Mouse (Mus musculus): ENCODE data around the gene Minos1. TPM values are rescaled to one million over a fixed set of nuclear protein-coding genes. Genes with fewer than 3 reads are reported as not detected.

Minos1 gene
- polyA plus RNA-seq, 1 experiment from 2014 or later: 450 TPM

DNA sequence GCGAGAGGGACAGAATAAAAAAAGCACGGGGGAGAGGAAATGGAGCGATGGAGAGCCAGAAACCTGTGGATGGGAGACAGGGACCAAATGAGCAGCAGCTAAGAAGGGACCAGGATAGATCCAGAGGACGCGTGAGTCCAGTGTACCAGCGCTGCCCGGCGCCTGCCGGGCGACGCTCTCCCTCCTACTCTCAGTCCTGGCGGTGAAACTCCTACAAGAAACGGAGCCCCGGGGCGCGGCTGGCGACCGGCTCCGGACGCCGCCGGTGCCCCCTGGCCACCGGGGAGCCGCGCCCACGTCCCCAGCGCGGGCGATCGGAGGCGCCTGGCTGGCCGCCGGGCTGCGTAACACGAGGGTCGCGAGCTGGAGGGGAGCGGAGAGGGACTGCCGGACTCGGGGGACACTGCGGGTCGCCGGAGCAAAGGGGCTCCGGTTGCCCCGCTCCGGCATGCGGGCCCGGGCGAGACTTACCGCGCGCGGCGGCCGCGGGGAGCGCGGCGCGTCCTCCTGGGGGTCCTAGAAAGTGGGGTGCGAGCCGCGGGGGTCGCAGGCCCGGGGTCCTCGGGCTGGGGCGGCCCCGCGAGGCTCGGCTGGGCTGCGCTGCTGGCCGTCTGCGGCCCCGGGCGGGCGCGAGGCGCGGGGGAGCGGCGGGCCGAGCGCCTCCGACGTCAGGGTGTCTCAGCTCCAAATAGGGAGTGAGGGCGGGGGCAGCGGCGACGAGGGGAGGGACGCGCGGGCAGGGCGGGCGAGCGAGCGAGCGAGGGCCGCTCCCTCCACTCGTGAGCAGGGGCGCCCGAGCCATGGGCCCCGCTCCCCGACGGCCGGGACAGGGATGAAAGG is 38.3 kb downstream of the Minos1 start, which contains the start of gene Nbl1:
Nbl1 (minus strand) TSS at position 638 of the 840 bp plus-strand sequence.
- no peak for DNase-seq (ENCODE audit: low spot score)

DNA sequence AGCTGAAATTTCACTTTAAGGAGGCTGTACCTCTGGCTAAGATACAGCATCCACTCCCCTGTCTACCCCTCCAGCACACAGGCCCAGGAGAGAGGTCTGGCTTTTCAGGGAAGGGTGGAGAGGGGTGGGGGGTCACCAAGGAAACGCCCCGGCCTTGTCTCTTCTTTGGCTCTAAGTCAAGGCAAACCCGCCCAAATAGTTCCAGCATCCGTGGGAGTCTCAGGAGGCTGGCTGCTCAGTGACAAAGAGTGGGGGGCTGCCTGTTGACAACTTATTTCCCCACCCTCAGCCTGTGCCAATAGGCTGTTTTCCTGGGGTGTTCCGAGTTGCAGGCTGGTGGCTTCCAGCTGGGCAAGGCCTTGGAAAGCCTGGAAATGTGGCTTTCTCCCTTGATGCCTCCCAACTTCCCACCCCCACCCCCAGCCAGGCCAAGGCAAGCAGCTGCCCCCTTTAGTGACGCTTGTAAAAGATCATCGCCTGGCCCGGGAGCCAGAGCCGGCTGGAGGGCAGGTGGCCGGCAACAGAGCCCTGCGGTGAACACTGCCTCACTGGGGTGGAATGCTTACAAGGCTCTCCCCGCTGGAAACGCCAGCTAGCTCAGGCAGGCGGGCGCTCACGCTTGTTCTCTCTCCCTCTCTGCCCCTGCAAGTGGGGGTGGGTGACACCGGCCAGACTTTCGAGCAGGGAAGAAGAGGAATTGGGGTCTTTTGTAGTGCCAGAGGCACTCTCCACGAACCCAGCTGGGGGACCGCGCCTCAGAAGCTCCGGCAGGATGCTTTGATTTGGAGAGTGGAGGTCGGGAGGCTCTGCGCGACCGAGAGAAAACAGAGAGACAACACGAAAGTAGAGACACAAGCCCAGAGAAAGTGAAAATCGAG is 39.2 kb downstream of the Minos1 start:
- Histone ChIP-seq H3K27me3 (ENCODE audit: control insufficient read depth, insufficient read depth, low read length) (peaks cover 42% of the 10 kb centered on the region), H3K9me3 (ENCODE audit: control insufficient read depth, low read length) (no peaks in the 10 kb centered on the region), H3K4me1 (replicated peaks; ENCODE audit: control insufficient read depth, insufficient read depth, low read length) (peaks cover 9% of the 10 kb centered on the region; the same call in 1 of the 2 replicates), H3K4me3 (replicated peaks; ENCODE audit: low read length) (peak overlapping the region; percentile 59), H3K27ac (peak overlapping the region; percentile 47), H3K4me2 (replicated peaks) (peak overlapping the region; percentile 94), H3K9ac (peak overlapping the region; percentile 68), H3K36me3 (replicated peaks; ENCODE audit: control insufficient read depth, insufficient read depth) (no peaks in the 10 kb centered on the region)
- WGBS: under 1% methylated on average over 28 of the region's 28 CpGs
- peak; percentile 54 for DNase-seq (ENCODE audit: low spot score)
- ATAC-seq (ENCODE audit: low FRiP score): peak; percentile 62

More for the DNA sequence above, 38.3 kb downstream of the Minos1 start, which contains the start of gene Nbl1:
- Histone ChIP-seq H3K4me3 (replicated peaks; ENCODE audit: low read length) (peak within 1 kb of the TSS; percentile 59), H3K4me1 (replicated peaks; ENCODE audit: control insufficient read depth, insufficient read depth, low read length) (peaks cover 9% of the 10 kb centered on the region; the same call in 1 of the 2 replicates), H3K36me3 (replicated peaks; ENCODE audit: control insufficient read depth, insufficient read depth) (no peaks in the 10 kb centered on the region), H3K27me3 (ENCODE audit: control insufficient read depth, insufficient read depth, low read length) (peaks cover 42% of the 10 kb centered on the region), H3K9me3 (ENCODE audit: control insufficient read depth, low read length) (no peaks in the 10 kb centered on the region), H3K4me2 (replicated peaks) (peak within 1 kb of the TSS; percentile 94), H3K9ac (peak within 1 kb of the TSS; percentile 68), H3K27ac (peak within 1 kb of the TSS; percentile 47)
- WGBS: under 1% methylated on average over 97 of the region's 105 CpGs
- ATAC-seq (ENCODE audit: low FRiP score): peak; percentile 24; the same call in 1 of the 2 replicates

DNA sequence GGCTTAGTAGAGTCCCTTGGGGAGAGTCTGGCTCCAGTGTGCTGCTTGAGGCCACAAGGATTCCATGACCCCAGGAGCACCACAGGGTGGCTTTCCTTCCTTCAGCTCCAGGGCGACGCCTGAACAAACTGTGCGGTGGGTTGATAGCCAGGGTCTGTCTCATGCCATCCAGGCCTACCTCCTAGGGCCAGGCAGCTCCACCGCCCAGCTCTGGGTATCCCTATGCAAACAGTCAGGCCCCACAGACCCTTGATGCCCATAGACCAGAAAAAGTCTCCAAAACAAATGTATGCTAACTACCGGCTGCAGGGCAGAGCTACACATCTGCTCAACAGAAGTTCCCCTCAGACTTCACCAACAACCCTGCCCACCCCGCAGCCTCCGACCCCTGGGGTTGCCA is 39.8 kb downstream of the Minos1 start:
- Histone ChIP-seq H3K9me3 (ENCODE audit: control insufficient read depth, low read length) (no peaks in the 10 kb centered on the region), H3K4me3 (replicated peaks; ENCODE audit: low read length) (peak overlapping the region; percentile 59; the same call in 1 of the 2 replicates), H3K27me3 (ENCODE audit: control insufficient read depth, insufficient read depth, low read length) (peaks cover 42% of the 10 kb centered on the region), H3K27ac (0 out of 2 replicates have a peak overlapping the region, but pooled peaks have one; percentile 26), H3K4me2 (replicated peaks) (peak overlapping the region; percentile 94), H3K36me3 (replicated peaks; ENCODE audit: control insufficient read depth, insufficient read depth) (no peaks in the 10 kb centered on the region), H3K9ac (no peak overlapping the region), H3K4me1 (replicated peaks; ENCODE audit: control insufficient read depth, insufficient read depth, low read length) (peaks cover 9% of the 10 kb centered on the region; the same call in 1 of the 2 replicates)
- DNase-seq (ENCODE audit: low spot score) (no peak), ATAC-seq (ENCODE audit: low FRiP score) (no peak)
- 25% methylated on average over 7 of the region's 7 CpGs for WGBS

DNA sequence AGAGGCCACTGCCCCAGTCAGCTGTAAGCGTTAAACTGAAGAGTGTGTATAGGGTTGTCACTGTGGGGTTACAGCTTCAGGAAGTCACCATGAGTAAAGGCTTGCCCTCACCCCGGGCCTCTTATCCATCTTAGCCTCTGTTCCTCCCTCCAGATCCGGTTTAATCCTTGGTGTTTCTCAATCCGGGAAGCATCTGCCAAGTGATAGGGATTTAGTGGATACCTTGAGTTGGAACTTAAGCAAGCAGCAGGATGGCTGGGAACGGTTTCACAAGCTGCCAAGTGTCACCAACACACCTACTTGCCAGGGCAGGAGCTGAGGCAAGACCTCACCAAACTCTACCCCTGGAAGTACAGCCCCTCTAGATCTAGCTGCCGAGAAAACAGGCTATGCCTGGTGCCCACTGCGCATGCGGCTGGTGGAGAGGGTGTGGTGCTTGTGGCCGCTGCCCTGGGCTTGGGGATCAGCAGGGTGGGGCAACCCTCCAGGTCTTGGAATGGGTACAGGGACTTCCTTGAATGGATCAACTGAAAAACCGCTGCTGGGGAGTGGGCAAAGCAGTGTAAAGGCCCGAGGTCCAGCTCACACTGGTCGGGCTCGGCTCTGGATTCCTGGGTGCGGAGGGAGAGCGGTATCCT is 40.5 kb downstream of the Minos1 start:
- H3K36me3 ChIP-seq (replicated peaks; ENCODE audit: control insufficient read depth, insufficient read depth): no peaks in the 10 kb centered on the region
- H3K4me1 ChIP-seq (replicated peaks; ENCODE audit: control insufficient read depth, insufficient read depth, low read length): peaks cover 9% of the 10 kb centered on the region; the same call in 1 of the 2 replicates
- H3K27ac ChIP-seq: no peak overlapping the region
- no peak overlapping the region for H3K9ac ChIP-seq
- no peak overlapping the region for H3K4me3 ChIP-seq (replicated peaks; ENCODE audit: low read length)
- DNase-seq (ENCODE audit: low spot score) (no peak), ATAC-seq (ENCODE audit: low FRiP score) (no peak)
- H3K4me2 ChIP-seq (replicated peaks): peak overlapping the region; percentile 94
- H3K9me3 ChIP-seq (ENCODE audit: control insufficient read depth, low read length): no peaks in the 10 kb centered on the region
- peaks cover 42% of the 10 kb centered on the region for H3K27me3 ChIP-seq (ENCODE audit: control insufficient read depth, insufficient read depth, low read length)
- 72% methylated on average over 15 of the region's 15 CpGs for WGBS

DNA sequence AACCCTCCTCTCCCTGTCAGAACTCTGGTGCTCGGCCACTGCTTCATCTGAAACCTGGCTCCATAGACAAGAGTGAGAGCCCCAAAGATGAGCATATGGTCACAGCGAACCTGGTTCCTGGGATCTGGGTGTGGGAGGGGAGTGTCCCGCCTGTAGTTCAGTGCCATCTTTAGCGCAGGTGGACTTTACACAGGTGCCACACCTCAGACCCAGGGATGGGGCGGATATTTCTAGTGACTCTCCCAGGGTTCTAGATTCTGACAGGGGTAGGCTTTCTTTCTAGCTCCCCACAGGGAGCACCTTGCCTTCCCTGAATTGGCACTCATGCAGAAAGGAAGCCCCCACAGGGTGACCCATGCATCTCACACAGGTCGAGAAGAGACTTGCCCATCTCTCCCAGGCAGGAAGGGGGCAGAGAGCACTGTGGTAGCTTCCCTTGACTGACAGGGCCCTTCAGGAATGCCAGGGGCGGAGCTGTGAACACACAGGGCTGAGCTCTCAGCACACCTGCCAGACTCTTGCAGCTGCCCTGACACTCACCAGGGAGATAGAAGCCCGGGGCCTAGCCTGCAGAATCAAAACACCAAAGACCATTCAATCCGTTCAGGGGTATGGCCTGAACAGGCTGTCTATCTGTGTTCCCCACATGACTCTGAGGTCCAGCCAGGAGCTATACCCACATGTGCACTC is 41.8 kb downstream of the Minos1 start:
- peaks cover 9% of the 10 kb centered on the region; the same call in 1 of the 2 replicates for H3K4me1 ChIP-seq (replicated peaks; ENCODE audit: control insufficient read depth, insufficient read depth, low read length)
- peaks cover 34% of the 10 kb centered on the region for H3K27me3 ChIP-seq (ENCODE audit: control insufficient read depth, insufficient read depth, low read length)
- H3K27ac ChIP-seq: no peak overlapping the region
- H3K36me3 ChIP-seq (replicated peaks; ENCODE audit: control insufficient read depth, insufficient read depth): no peaks in the 10 kb centered on the region
- DNase-seq (ENCODE audit: low spot score) (no peak), ATAC-seq (ENCODE audit: low FRiP score) (no peak)
- no peak overlapping the region for H3K9ac ChIP-seq
- no peak overlapping the region for H3K4me2 ChIP-seq (replicated peaks)
- WGBS: 54% methylated on average over 9 of the region's 9 CpGs
- no peak overlapping the region for H3K4me3 ChIP-seq (replicated peaks; ENCODE audit: low read length)
- H3K9me3 ChIP-seq (ENCODE audit: control insufficient read depth, low read length): no peaks in the 10 kb centered on the region

DNA sequence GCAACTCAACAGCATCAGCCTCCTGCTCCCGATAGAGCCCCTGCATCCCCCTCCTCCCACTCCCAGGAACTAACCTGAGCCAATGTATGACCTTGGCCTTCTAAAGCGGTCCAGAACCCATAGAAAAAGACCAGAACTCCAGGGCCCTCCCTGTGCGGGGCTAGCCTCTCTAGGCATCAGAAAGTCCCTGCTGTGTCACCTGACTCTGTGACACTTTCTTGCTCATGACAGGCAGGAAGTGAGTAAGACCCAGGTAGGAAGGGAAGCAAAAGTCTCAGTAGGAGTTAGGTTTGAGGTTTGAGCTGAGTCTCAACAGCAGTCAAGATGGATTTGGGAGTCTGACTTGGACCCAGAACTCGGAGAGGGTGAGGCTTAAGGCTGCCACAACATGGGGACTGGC is 43.9 kb downstream of the Minos1 start:
- Histone ChIP-seq H3K27ac (no peak overlapping the region), H3K4me3 (replicated peaks; ENCODE audit: low read length) (no peak overlapping the region), H3K9ac (no peak overlapping the region), H3K36me3 (replicated peaks; ENCODE audit: control insufficient read depth, insufficient read depth) (no peaks in the 10 kb centered on the region), H3K4me1 (replicated peaks; ENCODE audit: control insufficient read depth, insufficient read depth, low read length) (peaks cover 18% of the 10 kb centered on the region), H3K27me3 (ENCODE audit: control insufficient read depth, insufficient read depth, low read length) (peaks cover 23% of the 10 kb centered on the region), H3K9me3 (ENCODE audit: control insufficient read depth, low read length) (no peaks in the 10 kb centered on the region), H3K4me2 (replicated peaks) (no peak overlapping the region)
- DNase-seq (ENCODE audit: low spot score): no peak
- ATAC-seq (ENCODE audit: low FRiP score): no peak
- WGBS: 68% methylated on average over 4 of the region's 4 CpGs

DNA sequence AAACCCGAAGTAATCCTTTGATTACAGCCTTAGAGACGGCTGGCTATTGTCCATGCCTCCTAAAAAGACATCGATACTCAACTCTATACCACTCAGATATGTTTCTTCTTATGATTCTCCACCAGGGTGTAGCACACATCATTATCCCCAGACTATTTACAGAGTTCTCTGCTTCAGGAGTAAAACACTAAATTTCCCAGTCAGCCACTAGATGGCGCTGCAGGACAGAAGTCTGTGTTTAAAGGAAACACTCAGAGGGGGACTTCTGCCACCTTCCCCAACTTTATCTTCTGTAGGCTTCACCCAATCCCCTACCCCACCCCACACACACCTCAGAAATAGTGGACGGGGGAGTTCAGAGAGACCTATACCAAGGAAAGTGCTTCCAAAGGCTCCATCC is 44.9 kb downstream of the Minos1 start:
- WGBS: 21% methylated on average over 5 of the region's 5 CpGs
- no peaks in the 10 kb centered on the region for H3K36me3 ChIP-seq (replicated peaks; ENCODE audit: control insufficient read depth, insufficient read depth)
- 0 out of 2 replicates have a peak, but pooled peaks have one; percentile 31 for ATAC-seq (ENCODE audit: low FRiP score)
- no peak overlapping the region for H3K4me2 ChIP-seq (replicated peaks)
- no peak overlapping the region for H3K4me3 ChIP-seq (replicated peaks; ENCODE audit: low read length)
- DNase-seq (ENCODE audit: low spot score): peak; percentile 96
- H3K9ac ChIP-seq: no peak overlapping the region
- no peaks in the 10 kb centered on the region for H3K9me3 ChIP-seq (ENCODE audit: control insufficient read depth, low read length)
- H3K27ac ChIP-seq: no peak overlapping the region
- peaks cover 16% of the 10 kb centered on the region for H3K27me3 ChIP-seq (ENCODE audit: control insufficient read depth, insufficient read depth, low read length)
- peaks cover 25% of the 10 kb centered on the region for H3K4me1 ChIP-seq (replicated peaks; ENCODE audit: control insufficient read depth, insufficient read depth, low read length)

DNA sequence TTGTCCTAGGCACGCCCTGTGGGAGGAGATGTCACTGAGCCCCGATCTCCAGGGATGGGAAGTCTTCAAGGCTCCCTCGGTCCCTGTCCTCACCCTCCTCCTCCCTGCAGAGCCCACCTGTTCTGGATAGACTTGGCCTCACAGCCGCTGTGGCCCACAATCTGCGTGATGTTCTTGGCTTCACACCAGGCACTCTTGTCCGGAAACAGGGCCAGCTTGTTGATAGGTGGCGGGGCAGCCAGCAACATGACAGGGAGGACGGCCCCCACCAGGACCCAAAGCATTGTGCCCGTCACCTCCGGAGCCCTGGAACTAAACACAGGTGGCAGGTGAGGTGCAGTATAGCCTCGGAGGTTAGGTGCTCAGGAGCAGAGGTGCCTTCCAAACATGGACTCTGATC is 45.6 kb downstream of the Minos1 start:
- no peak overlapping the region for H3K27ac ChIP-seq

More for the DNA sequence above, 45.6 kb downstream of the Minos1 start:
- H3K4me3 ChIP-seq (replicated peaks; ENCODE audit: low read length): no peak overlapping the region
- no peaks in the 10 kb centered on the region for H3K36me3 ChIP-seq (replicated peaks; ENCODE audit: control insufficient read depth, insufficient read depth)
- 76% methylated on average over 11 of the region's 11 CpGs for WGBS
- H3K9me3 ChIP-seq (ENCODE audit: control insufficient read depth, low read length): no peaks in the 10 kb centered on the region
- H3K4me2 ChIP-seq (replicated peaks): no peak overlapping the region
- no peak overlapping the region for H3K9ac ChIP-seq
- H3K27me3 ChIP-seq (ENCODE audit: control insufficient read depth, insufficient read depth, low read length): peaks cover 9% of the 10 kb centered on the region; the same call in 1 of the 2 replicates
- DNase-seq (ENCODE audit: low spot score) (no peak), ATAC-seq (ENCODE audit: low FRiP score) (no peak)
- peaks cover 25% of the 10 kb centered on the region for H3K4me1 ChIP-seq (replicated peaks; ENCODE audit: control insufficient read depth, insufficient read depth, low read length)

Measured in hindbrain, embryonic 14.5 days (tissue).